Mouse (Mus musculus) limb, embryonic 12.5 days (tissue): ENCODE results near the gene Hdgfl3. TPM values are rescaled to one million over a fixed set of nuclear protein-coding genes. Genes with fewer than 3 reads are reported as not detected.
"Not testable (repeated sequence)": the region's sequence is repeated elsewhere in the genome, so short reads cannot be mapped to it uniquely, and the experiment has no call there.

Experiments
- ATAC-seq: fragments of 200-750 bp; cut with Nextera tagmentation; 2 replicates; pipeline ENCODE4 v1.8.0; 2017; ENCODE audit warnings: low read depth, moderate TSS enrichment; ENCODE audit not compliant: insufficient number of reproducible peaks, insufficient read depth, low FRiP score, low TSS enrichment
- H3K27ac ChIP-seq: fragments of 300-500 bp; sonication (generic); 2 replicates; pipeline ENCODE4 v1.5.1; 2016; ENCODE audit warnings: mild to moderate bottlenecking, moderate library complexity
- H3K27me3 ChIP-seq: fragments of 300-500 bp; sonication (generic); 2 replicates; pipeline ENCODE4 v1.6.1; 2016; ENCODE audit warnings: mild to moderate bottlenecking, moderate library complexity
- H3K36me3 ChIP-seq: fragments of 300-500 bp; sonication (generic); 2 replicates; pipeline ENCODE4 v1.6.1; 2016; ENCODE audit warnings: mild to moderate bottlenecking, moderate library complexity
- H3K4me1 ChIP-seq: fragments of 300-500 bp; sonication (generic); replicated peaks from 2 replicates; pipeline ENCODE4 v1.6.1; 2016
- H3K4me2 ChIP-seq: fragments of 300-500 bp; sonication (generic); 2 replicates; pipeline ENCODE4 v1.6.1; 2016; ENCODE audit warnings: mild to moderate bottlenecking, moderate library complexity
- H3K4me3 ChIP-seq: fragments of 300-500 bp; sonication (generic); replicated peaks from 2 replicates; pipeline ENCODE4 v1.5.1; 2016; ENCODE audit warnings: mild to moderate bottlenecking
- H3K9ac ChIP-seq: fragments of 300-500 bp; sonication (generic); replicated peaks from 2 replicates; pipeline ENCODE4 v1.6.1; 2016; ENCODE audit warnings: mild to moderate bottlenecking, moderate library complexity
- H3K9me3 ChIP-seq: fragments of 300-500 bp; sonication (generic); 2 replicates; pipeline ENCODE4 v1.6.1; 2016; ENCODE audit warnings: mild to moderate bottlenecking, moderate library complexity
- WGBS: fragments of 180-500 bp; shearing (Covaris S2); methylation state at CpG from one replicate; pipeline ENCODE4 v1.1.7; 2016; 5-methylcytosine and 5-hydroxymethylcytosine counted together
- polyA plus RNA-seq: library from polyadenylated mRNA; unstranded; fragments of >200 nt; fragmentation: Nextera tagmentation; extraction: Ambion mirVana; gene quantifications from 2 replicates; pipeline ENCODE4 v1.2.1, GENCODE M21; 2016

The Hdgfl3 gene
- polyA plus RNA-seq, 1 experiment from 2014 or later: 35.0 TPM

- ATAC-seq: no peak
- 63% methylated on average over 1 of the region's 1 CpGs for WGBS
These were observed 91.3 kb downstream of the Hdgfl3 start for GRCm38 (mm10) chr7:81842998-81843397.

DNA sequence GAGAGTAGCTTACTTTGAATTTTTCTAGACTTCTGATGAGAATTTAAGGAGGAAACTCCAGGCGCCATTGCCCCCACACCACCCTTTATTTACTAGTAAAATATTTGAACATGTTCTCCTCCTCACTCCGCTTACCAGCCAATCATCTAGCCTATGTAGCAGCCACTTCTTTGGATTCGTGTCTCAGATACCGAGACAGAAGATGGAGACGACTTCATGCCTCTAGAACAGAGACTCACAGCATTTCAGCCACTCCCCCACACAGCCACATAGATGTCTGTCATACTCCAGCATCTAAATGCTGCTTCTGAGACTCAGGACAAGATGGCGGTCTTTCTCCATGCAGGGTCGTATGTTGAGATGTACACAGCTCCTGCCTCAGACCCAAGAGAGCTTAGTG lies 92.1 kb downstream of the Hdgfl3 start:
- Histone ChIP-seq H3K27me3 (no peaks in the 10 kb centered on the region), H3K4me3 (no peak overlapping the region), H3K9ac (no peak overlapping the region), H3K9me3 (no peaks in the 10 kb centered on the region), H3K27ac (no peak overlapping the region), H3K4me1 (peaks cover 11% of the 10 kb centered on the region), H3K36me3 (no peaks in the 10 kb centered on the region), H3K4me2 (no peak overlapping the region)
- ATAC-seq: no peak
- 94% methylated on average over 7 of the region's 7 CpGs for WGBS

More at GRCm38 (mm10) chr7:81842998-81843397, 91.3 kb downstream of the Hdgfl3 start:
- peaks cover 19% of the 10 kb centered on the region for H3K4me1 ChIP-seq
- no peak overlapping the region for H3K4me2 ChIP-seq
- no peak overlapping the region for H3K27ac ChIP-seq
- no peaks in the 10 kb centered on the region for H3K36me3 ChIP-seq
- H3K27me3 ChIP-seq: no peaks in the 10 kb centered on the region
- H3K4me3 ChIP-seq: no peak overlapping the region
- 0 out of 2 replicates have a peak, but pooled peaks cover 1% of the 10 kb centered on the region for H3K9me3 ChIP-seq
- no peak overlapping the region for H3K9ac ChIP-seq

GRCm38 (mm10) chr7:81841439-81841838 lies 92.8 kb downstream of the Hdgfl3 start:
- peaks cover 4% of the 10 kb centered on the region; the same call in 1 of the 2 replicates for H3K4me1 ChIP-seq
- no peak overlapping the region for H3K9ac ChIP-seq
- WGBS: 82% methylated on average over 6 of the region's 6 CpGs
- H3K27me3 ChIP-seq: no peaks in the 10 kb centered on the region
- H3K9me3 ChIP-seq: peaks cover 6% of the 10 kb centered on the region; the same call in 1 of the 2 replicates
- no peak for ATAC-seq
- H3K27ac ChIP-seq: no peak overlapping the region
- no peak overlapping the region for H3K4me3 ChIP-seq
- no peaks in the 10 kb centered on the region for H3K36me3 ChIP-seq
- no peak overlapping the region for H3K4me2 ChIP-seq

DNA sequence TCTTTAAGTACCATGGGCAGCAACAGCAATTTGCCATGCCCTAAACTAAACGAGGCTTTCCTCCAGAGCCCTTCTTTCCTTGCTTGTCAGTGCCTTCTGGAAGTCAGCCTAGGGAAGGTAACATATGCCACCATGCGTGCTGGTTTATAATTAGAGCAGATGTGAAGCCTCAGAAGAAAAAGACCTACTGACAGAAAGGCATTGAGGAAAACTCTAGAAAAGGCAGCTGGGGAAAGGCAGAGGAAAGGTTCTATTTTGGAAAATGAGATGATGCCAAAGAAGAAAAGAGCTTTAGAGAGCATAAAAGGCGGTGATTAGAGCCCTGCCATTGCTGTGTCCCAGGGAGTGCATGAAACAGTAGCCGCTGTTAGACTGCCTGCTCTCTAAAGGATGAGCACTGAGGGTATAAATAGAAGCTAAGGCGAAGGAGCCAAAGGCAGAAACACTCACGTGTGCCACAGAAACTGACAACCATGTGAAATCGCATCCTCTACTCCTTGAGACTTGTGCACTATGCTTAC lies 93.6 kb downstream of the Hdgfl3 start:
- Histone ChIP-seq H3K27ac (no peak overlapping the region), H3K27me3 (no peaks in the 10 kb centered on the region)
- 71% methylated on average over 7 of the region's 7 CpGs for WGBS

DNA sequence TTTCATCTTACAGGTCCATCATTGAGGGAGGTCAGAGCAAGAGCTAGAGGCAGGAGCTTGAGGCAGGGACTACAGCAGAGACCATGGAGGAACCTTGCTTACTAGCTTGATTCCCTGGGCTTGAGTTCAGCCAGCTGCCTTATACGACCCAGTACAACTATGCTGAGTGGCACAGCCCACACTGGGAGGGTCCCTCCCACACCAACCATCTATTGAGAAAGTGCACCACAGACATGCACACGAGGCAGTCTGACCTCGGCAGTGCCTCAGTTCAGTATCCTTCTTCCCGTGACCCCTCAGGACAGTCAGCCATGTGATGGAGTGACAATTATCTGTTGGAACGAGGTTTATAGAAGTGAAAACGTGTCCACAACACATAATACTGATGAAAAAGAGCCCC lies 94.5 kb downstream of the Hdgfl3 start:
- no peak overlapping the region for H3K9ac ChIP-seq
- WGBS: 70% methylated on average over 6 of the region's 6 CpGs
- no peaks in the 10 kb centered on the region; the same call in 1 of the 2 replicates for H3K4me1 ChIP-seq
- no peaks in the 10 kb centered on the region for H3K27me3 ChIP-seq
- no peak overlapping the region for H3K4me3 ChIP-seq
- no peak overlapping the region for H3K4me2 ChIP-seq
- no peaks in the 10 kb centered on the region for H3K36me3 ChIP-seq
- H3K9me3 ChIP-seq: peaks cover 9% of the 10 kb centered on the region; the same call in 1 of the 2 replicates
- no peak overlapping the region for H3K27ac ChIP-seq
- ATAC-seq: no peak

More for the DNA sequence above, 93.6 kb downstream of the Hdgfl3 start:
- ATAC-seq: no peak
- Histone ChIP-seq H3K9ac (no peak overlapping the region), H3K36me3 (no peaks in the 10 kb centered on the region), H3K4me2 (no peak overlapping the region), H3K4me3 (no peak overlapping the region), H3K4me1 (peaks cover 4% of the 10 kb centered on the region; the same call in 1 of the 2 replicates), H3K9me3 (peaks cover 9% of the 10 kb centered on the region; the same call in 1 of the 2 replicates)

DNA sequence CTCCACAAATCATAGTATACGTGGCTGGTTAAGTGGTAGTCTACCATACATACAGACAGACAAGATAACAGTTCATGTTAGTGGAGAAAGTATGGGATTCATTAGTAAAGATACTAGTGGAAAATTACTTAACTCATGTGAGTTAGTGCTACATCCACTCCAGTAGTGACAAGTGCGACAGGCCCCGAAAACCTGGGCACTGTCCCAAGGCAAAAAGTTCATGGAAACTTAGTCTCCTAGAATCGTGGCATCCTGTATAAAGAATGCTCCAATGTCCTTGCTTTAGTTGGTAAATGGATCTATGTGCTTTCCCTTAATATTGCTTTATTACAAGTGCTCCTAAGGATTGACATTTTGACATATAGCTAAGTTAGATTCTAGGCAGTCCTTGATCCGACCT lies 96.5 kb downstream of the Hdgfl3 start:
- H3K4me2 ChIP-seq, H3K36me3 ChIP-seq, ATAC-seq, H3K9ac ChIP-seq, H3K4me1 ChIP-seq, H3K4me3 ChIP-seq, H3K27me3 ChIP-seq, H3K9me3 ChIP-seq, H3K27ac ChIP-seq: not testable (repeated sequence)
- 86% methylated on average over 5 of the region's 5 CpGs for WGBS

- Histone ChIP-seq H3K27ac (no peak overlapping the region), H3K36me3 (no peaks in the 10 kb centered on the region), H3K27me3 (no peaks in the 10 kb centered on the region), H3K4me2 (no peak overlapping the region), H3K9ac (no peak overlapping the region), H3K4me1 (no peaks in the 10 kb centered on the region), H3K4me3 (no peak overlapping the region), H3K9me3 (peaks cover 9% of the 10 kb centered on the region; the same call in 1 of the 2 replicates)
- no peak for ATAC-seq
- 84% methylated on average over 5 of the region's 5 CpGs for WGBS
These were observed 98.8 kb downstream of the Hdgfl3 start for GRCm38 (mm10) chr7:81835430-81835829.

- Histone ChIP-seq H3K9me3 (peaks cover 9% of the 10 kb centered on the region; the same call in 1 of the 2 replicates), H3K4me3 (no peak overlapping the region), H3K27ac (no peak overlapping the region), H3K4me1 (peaks cover 4% of the 10 kb centered on the region; the same call in 1 of the 2 replicates), H3K9ac (no peak overlapping the region), H3K27me3 (no peaks in the 10 kb centered on the region), H3K36me3 (no peaks in the 10 kb centered on the region), H3K4me2 (no peak overlapping the region)
- no peak for ATAC-seq
These were observed 99.4 kb downstream of the Hdgfl3 start for GRCm38 (mm10) chr7:81834847-81835246.

Other genes with a start within 250 kb of the Hdgfl3 start
- gene Homer2, start 226.9 kb downstream of the Hdgfl3 start, polyA plus RNA-seq: 42.5 and 46.7 TPM in 2 replicates
- gene Ramac, start 171.5 kb downstream of the Hdgfl3 start, polyA plus RNA-seq: 113 and 114 TPM in 2 replicates
- 50.4 and 57.2 TPM in 2 replicates for gene 3110040N11Rik, start 145.0 kb downstream of the Hdgfl3 start, polyA plus RNA-seq
- gene Btbd1, start 105.0 kb downstream of the Hdgfl3 start, polyA plus RNA-seq: 76.7 and 83.8 TPM in 2 replicates
- not detected in 2 replicates for gene Gm10160, start 78.7 kb downstream of the Hdgfl3 start, polyA plus RNA-seq
- 16.1 and 16.9 TPM in 2 replicates for gene Tm6sf1, start 75.5 kb downstream of the Hdgfl3 start, polyA plus RNA-seq
- gene Bnc1, start 57.8 kb upstream of the Hdgfl3 start, polyA plus RNA-seq: 4.2 and 4.4 TPM in 2 replicates
- gene Sh3gl3, start 239.4 kb upstream of the Hdgfl3 start, polyA plus RNA-seq: 25.7 and 26.1 TPM in 2 replicates